Mouse (Mus musculus): Measurements from ENCODE around the gene Tm4sf4. TPM values are rescaled to one million over a fixed set of nuclear protein-coding genes. Genes with fewer than 3 reads are reported as not detected.

Gene Tm4sf4
- polyA plus RNA-seq, 1 experiment from 2014 or later = 20.0 TPM

Other genes with a start within 250 kb of the Tm4sf4 start
- gene Tm4sf1, start 123.3 kb upstream of the Tm4sf4 start, polyA plus RNA-seq (2015; fragmentation: Nextera tagmentation; extraction: Ambion mirVana) = 59.7 and 66.7 TPM in 2 replicates
- gene Wwtr1, start 150.6 kb downstream of the Tm4sf4 start, polyA plus RNA-seq (2015; fragmentation: Nextera tagmentation; extraction: Ambion mirVana) = 15.5 and 16.2 TPM in 2 replicates
- gene Commd2, start 226.4 kb downstream of the Tm4sf4 start, polyA plus RNA-seq (2015; fragmentation: Nextera tagmentation; extraction: Ambion mirVana) = 62.2 and 74.5 TPM in 2 replicates